Comparison of ENCODE assay signal across 8 mouse cellular contexts in the genomic region with DNA sequence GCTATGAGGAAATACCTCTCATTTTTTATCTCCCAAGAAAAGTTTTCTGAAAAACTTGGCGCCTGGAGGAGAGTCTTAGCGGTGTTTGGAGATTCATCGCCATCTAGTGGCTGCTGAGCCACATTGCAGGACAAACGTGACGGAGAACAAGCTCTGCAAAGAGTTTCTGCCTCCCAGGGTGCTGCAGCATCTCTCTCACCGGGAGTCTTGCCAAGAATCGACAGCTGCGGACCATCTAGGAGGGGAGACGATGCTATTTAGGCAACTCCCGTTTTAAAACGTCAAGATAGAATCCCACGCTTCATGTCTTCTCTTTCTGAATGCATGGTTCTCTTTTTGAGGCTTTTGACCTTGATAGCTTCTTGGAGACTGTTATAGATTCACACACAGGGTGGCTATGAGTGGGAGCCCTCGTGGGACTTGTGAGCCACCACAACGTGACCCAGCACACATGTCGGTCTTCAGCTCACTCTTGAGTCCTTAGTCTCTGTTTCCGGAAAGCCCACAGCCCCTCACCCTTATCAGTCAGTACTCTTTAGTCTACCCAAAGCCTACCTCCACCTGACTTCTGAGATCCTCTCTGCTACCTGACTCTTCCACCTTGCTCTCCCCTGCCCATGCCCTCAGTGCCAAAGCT.
DNase-seq lines count a peak whose midpoint lies in the region; ATAC-seq and TF ChIP-seq lines count a peak whose summit lies in the region.

No protein-coding gene starts in this region.

- no peaks in the 10 kb centered on the region for H3K9me3 ChIP-seq in E14TG2a.4 (ENCODE audit: low read length)
- no peaks in the 10 kb centered on the region for H3K9me3 ChIP-seq in forebrain, embryonic 16.5 days (ENCODE audit: control insufficient read depth, low read length)
- no peaks in the 10 kb centered on the region for H3K9me3 ChIP-seq in neural tube, embryonic 14.5 days (ENCODE audit: control insufficient read depth, low read length)

- DNase-seq in cerebellum, adult 11 months, result peak; percentile 52
- peak; percentile 75 for DNase-seq in heart, postnatal 25 days (ENCODE audit: low spot score)
- peak; percentile 84 for DNase-seq in layer of hippocampus, adult 11-12 months (ENCODE audit: low spot score)
- DNase-seq in lung, adult 18-20 months, result peak; percentile 65 to 75
- DNase-seq in testis, postnatal 14 days (ENCODE audit: low spot score), result peak; percentile 84

- H3K4me3 ChIP-seq in E14TG2a.4 (replicated peaks; ENCODE audit: low read length), result peak overlapping the region; percentile 33; the same call in 1 of the 2 replicates
- no peak overlapping the region for H3K4me3 ChIP-seq in forebrain, embryonic 16.5 days (replicated peaks; ENCODE audit: low read length)
- H3K4me3 ChIP-seq in neural tube, embryonic 14.5 days (ENCODE audit: low read depth, low read length), result no peak overlapping the region

- no peak overlapping the region for H3K9ac ChIP-seq in forebrain, embryonic 16.5 days (replicated peaks; ENCODE audit: low read depth, low read length)
- no peak overlapping the region for H3K9ac ChIP-seq in neural tube, embryonic 14.5 days (replicated peaks; ENCODE audit: low read depth, low read length)

- no peak overlapping the region for H3K27ac ChIP-seq in forebrain, embryonic 16.5 days (ENCODE audit: low read length)
- no peak overlapping the region for H3K27ac ChIP-seq in neural tube, embryonic 14.5 days (ENCODE audit: low read depth, low read length)

- ATAC-seq in forebrain, embryonic 16.5 days, result peak; percentile 90
- peak; percentile 71 for ATAC-seq in neural tube, embryonic 14.5 days (ENCODE audit: low read depth)

- H3K4me2 ChIP-seq in forebrain, embryonic 16.5 days (ENCODE audit: low read length), result peak overlapping the region; percentile 29
- no peak overlapping the region for H3K4me2 ChIP-seq in neural tube, embryonic 14.5 days (ENCODE audit: low read depth, low read length)

- intact Hi-C loops in heart, postnatal 25 days (cut with DNase I), result no loop called here

- H3K36me3 ChIP-seq in E14TG2a.4 (ENCODE audit: insufficient read depth, low read length), result no peaks in the 10 kb centered on the region
- no peaks in the 10 kb centered on the region for H3K36me3 ChIP-seq in forebrain, embryonic 16.5 days (ENCODE audit: control insufficient read depth, insufficient read depth)
- H3K36me3 ChIP-seq in neural tube, embryonic 14.5 days (ENCODE audit: control insufficient read depth, insufficient read depth, low read length), result no peaks in the 10 kb centered on the region

- peaks cover 56% of the 10 kb centered on the region for H3K4me1 ChIP-seq in E14TG2a.4 (replicated peaks; ENCODE audit: low read depth, low read length)
- H3K4me1 ChIP-seq in forebrain, embryonic 16.5 days (replicated peaks; ENCODE audit: control insufficient read depth, insufficient read depth, low read length), result peaks cover 5% of the 10 kb centered on the region; the same call in 1 of the 2 replicates
- no peaks in the 10 kb centered on the region for H3K4me1 ChIP-seq in neural tube, embryonic 14.5 days (ENCODE audit: control insufficient read depth, insufficient read depth, low read length)

- peaks cover 10% of the 10 kb centered on the region; the same call in 1 of the 2 replicates for H3K27me3 ChIP-seq in E14TG2a.4 (ENCODE audit: insufficient read depth, low read length)
- no peaks in the 10 kb centered on the region for H3K27me3 ChIP-seq in forebrain, embryonic 16.5 days (replicated peaks; ENCODE audit: control insufficient read depth, insufficient read depth, low read length)
- no peaks in the 10 kb centered on the region for H3K27me3 ChIP-seq in neural tube, embryonic 14.5 days (ENCODE audit: control insufficient read depth, insufficient read depth, low read length)

- peak; percentile 81 for TF ChIP-seq CTCF in E14TG2a.4 (conservative IDR thresholded peaks at IDR 0.05; ENCODE audit: low read length)

- 8% methylated on average over 16 of the region's 16 CpGs for WGBS in forebrain, embryonic 16.5 days
- WGBS in neural tube, embryonic 14.5 days, result 14% methylated on average over 16 of the region's 16 CpGs
